Mouse (Mus musculus): Measurements from ENCODE around the gene Bcas1.

DNA sequence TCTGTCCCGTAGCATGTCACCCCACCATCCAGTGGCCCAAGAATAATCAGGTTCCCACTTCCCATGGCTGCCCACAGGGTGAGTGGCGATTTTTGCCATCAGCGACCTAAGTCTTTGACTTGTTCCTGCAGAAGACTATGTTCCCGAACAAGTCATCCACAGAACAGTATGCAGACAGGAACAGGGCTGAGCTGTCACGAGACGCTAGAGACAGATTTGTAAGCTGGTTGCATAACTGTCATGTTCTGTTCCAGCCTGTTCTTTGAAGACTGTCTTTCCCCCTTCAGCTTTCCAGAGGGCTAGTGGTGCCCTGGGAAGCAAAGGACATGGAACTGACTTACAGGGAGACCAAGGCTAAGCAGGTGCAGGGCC, 116.7 kb downstream of the Bcas1 start:
- TF ChIP-seq POLR2A (IDR thresholded peaks at IDR 0.05; ENCODE audit: low read depth, low read length) (no peak), CTCF (IDR thresholded peaks at IDR 0.05; ENCODE audit: extremely low read depth, insufficient read depth, insufficient read length, insufficient replicate concordance) (no peak)
